Mouse (Mus musculus) liver, embryonic 15.5 days (tissue): ENCODE measurements around the gene 4921507P07Rik. TPM values are rescaled to one million over a fixed set of nuclear protein-coding genes. Genes with fewer than 3 reads are reported as not detected.

Experiments
- ATAC-seq: fragments of 200-750 bp; cut with Nextera tagmentation; 2 replicates; pipeline ENCODE4 v1.8.0; 2017; ENCODE audit warnings: moderate number of reproducible peaks, mild to moderate bottlenecking, moderate library complexity; ENCODE audit not compliant: insufficient read depth
- H3K27ac ChIP-seq: fragments of 300-500 bp; sonication (generic); replicated peaks from 2 replicates; pipeline ENCODE4 v1.5.1; 2015; ENCODE audit warnings: mild to moderate bottlenecking, inconsistent platforms
- H3K27me3 ChIP-seq: fragments of 300-500 bp; sonication (generic); 2 replicates; pipeline ENCODE4 v1.6.1; 2015; ENCODE audit warnings: mild to moderate bottlenecking, inconsistent platforms
- H3K36me3 ChIP-seq: fragments of 300-500 bp; sonication (generic); replicated peaks from 2 replicates; pipeline ENCODE4 v1.6.1; 2015; ENCODE audit warnings: moderate library complexity, mild to moderate bottlenecking, inconsistent platforms
- H3K4me1 ChIP-seq: fragments of 300-500 bp; sonication (generic); replicated peaks from 2 replicates; pipeline ENCODE4 v1.6.1; 2015; ENCODE audit warnings: inconsistent platforms
- H3K4me2 ChIP-seq: fragments of 300-500 bp; sonication (generic); 2 replicates; pipeline ENCODE4 v1.6.1; 2015; ENCODE audit warnings: moderate library complexity, mild to moderate bottlenecking, inconsistent platforms
- H3K4me3 ChIP-seq: fragments of 300-500 bp; sonication (generic); replicated peaks from 2 replicates; pipeline ENCODE4 v1.5.1; 2015; ENCODE audit warnings: mild to moderate bottlenecking, inconsistent platforms
- H3K9ac ChIP-seq: fragments of 300-500 bp; sonication (generic); 2 replicates; pipeline ENCODE4 v1.6.1; 2015; ENCODE audit warnings: moderate library complexity, mild to moderate bottlenecking, inconsistent platforms
- H3K9me3 ChIP-seq: fragments of 300-500 bp; sonication (generic); replicated peaks from 2 replicates; pipeline ENCODE4 v1.6.1; 2016; ENCODE audit warnings: inconsistent platforms
- WGBS: fragments of 180-500 bp; shearing (Covaris S2); methylation state at CpG from one replicate; pipeline ENCODE4 v1.1.7; 2015; ENCODE audit warnings: mixed read lengths; ENCODE audit not compliant: insufficient replicate concordance; 5-methylcytosine and 5-hydroxymethylcytosine counted together
- microRNA-seq: library from miRNA; unstranded; fragments of <30 nt; microRNA quantifications from one replicate; pipeline ENCODE4, GENCODE M21; 2016
- polyA plus RNA-seq: library from polyadenylated mRNA; unstranded; fragments of >200 nt; fragmentation: Nextera tagmentation; extraction: Ambion mirVana; gene quantifications from 2 replicates; pipeline ENCODE4 v1.2.1, GENCODE M21; 2015

Gene 4921507P07Rik
- polyA plus RNA-seq, 1 experiment from 2014 or later, result 0.14 TPM

GRCm38 (mm10) chr6:50531920-50532319 lies 64.5 kb downstream of the 4921507P07Rik start:
- WGBS, result 70% methylated on average over 8 of the region's 8 CpGs
- ATAC-seq, result no peak
- H3K36me3 ChIP-seq, result no peaks in the 10 kb centered on the region
- no peak overlapping the region for H3K4me2 ChIP-seq
- no peaks in the 10 kb centered on the region for H3K9me3 ChIP-seq
- H3K9ac ChIP-seq, result no peak overlapping the region
- no peaks in the 10 kb centered on the region for H3K4me1 ChIP-seq
- no peak overlapping the region for H3K4me3 ChIP-seq
- H3K27me3 ChIP-seq, result 0 out of 2 replicates have a peak, but pooled peaks cover 4% of the 10 kb centered on the region
- no peak overlapping the region for H3K27ac ChIP-seq

- Histone ChIP-seq H3K27ac (no peak overlapping the region), H3K4me2 (no peak overlapping the region), H3K9ac (no peak overlapping the region), H3K4me3 (no peak overlapping the region), H3K36me3 (no peaks in the 10 kb centered on the region), H3K4me1 (no peaks in the 10 kb centered on the region), H3K27me3 (0 out of 2 replicates have a peak, but pooled peaks cover 4% of the 10 kb centered on the region), H3K9me3 (no peaks in the 10 kb centered on the region)
- WGBS, result 52% methylated on average over 3 of the region's 3 CpGs
- ATAC-seq, result no peak
Measured at GRCm38 (mm10) chr6:50531003-50531402, 65.4 kb downstream of the 4921507P07Rik start.

- WGBS, result 74% methylated on average over 11 of the region's 11 CpGs
Measured at GRCm38 (mm10) chr6:50529194-50529593, 67.2 kb downstream of the 4921507P07Rik start.

GRCm38 (mm10) chr6:50527416-50527815 lies 69.0 kb downstream of the 4921507P07Rik start:
- Histone ChIP-seq H3K36me3 (no peaks in the 10 kb centered on the region), H3K27me3 (0 out of 2 replicates have a peak, but pooled peaks cover 4% of the 10 kb centered on the region), H3K27ac (no peak overlapping the region), H3K9ac (no peak overlapping the region), H3K9me3 (no peaks in the 10 kb centered on the region), H3K4me2 (no peak overlapping the region), H3K4me3 (no peak overlapping the region), H3K4me1 (no peaks in the 10 kb centered on the region)
- 64% methylated on average over 9 of the region's 9 CpGs for WGBS
- ATAC-seq, result no peak

More at GRCm38 (mm10) chr6:50529194-50529593, 67.2 kb downstream of the 4921507P07Rik start:
- Histone ChIP-seq H3K4me1 (no peaks in the 10 kb centered on the region), H3K9ac (no peak overlapping the region), H3K27ac (no peak overlapping the region), H3K9me3 (no peaks in the 10 kb centered on the region), H3K27me3 (0 out of 2 replicates have a peak, but pooled peaks cover 4% of the 10 kb centered on the region), H3K36me3 (no peaks in the 10 kb centered on the region), H3K4me2 (no peak overlapping the region), H3K4me3 (no peak overlapping the region)
- ATAC-seq, result no peak

GRCm38 (mm10) chr6:50526597-50527024 lies 69.8 kb downstream of the 4921507P07Rik start:
- Histone ChIP-seq H3K27me3 (0 out of 2 replicates have a peak, but pooled peaks cover 4% of the 10 kb centered on the region), H3K4me1 (no peaks in the 10 kb centered on the region), H3K9me3 (no peaks in the 10 kb centered on the region), H3K9ac (no peak overlapping the region), H3K4me3 (no peak overlapping the region), H3K27ac (no peak overlapping the region), H3K36me3 (no peaks in the 10 kb centered on the region), H3K4me2 (no peak overlapping the region)
- no peak for ATAC-seq
- 22% methylated on average over 7 of the region's 7 CpGs for whole genome bisulfite sequencing

GRCm38 (mm10) chr6:50525846-50526245 lies 70.6 kb downstream of the 4921507P07Rik start:
- Histone ChIP-seq H3K4me2 (no peak overlapping the region), H3K27ac (no peak overlapping the region), H3K4me1 (no peaks in the 10 kb centered on the region), H3K36me3 (no peaks in the 10 kb centered on the region), H3K9ac (no peak overlapping the region), H3K4me3 (no peak overlapping the region), H3K9me3 (no peaks in the 10 kb centered on the region), H3K27me3 (0 out of 2 replicates have a peak, but pooled peaks cover 4% of the 10 kb centered on the region)
- WGBS, result 86% methylated on average over 8 of the region's 8 CpGs
- no peak for ATAC-seq

- Histone ChIP-seq H3K36me3 (no peaks in the 10 kb centered on the region), H3K4me3 (no peak overlapping the region), H3K9me3 (no peaks in the 10 kb centered on the region), H3K27ac (no peak overlapping the region), H3K27me3 (0 out of 2 replicates have a peak, but pooled peaks cover 4% of the 10 kb centered on the region), H3K9ac (no peak overlapping the region), H3K4me1 (no peaks in the 10 kb centered on the region), H3K4me2 (no peak overlapping the region)
- ATAC-seq, result no peak
- WGBS, result 87% methylated on average over 10 of the region's 10 CpGs
Measured at GRCm38 (mm10) chr6:50524261-50524896, 72.1 kb downstream of the 4921507P07Rik start.

Small RNAs within 50 kb of the gene (microRNA-seq; reads per million reads assigned to microRNA genes)
- not detected for gene Mir6371

Other genes with a start within 250 kb of the 4921507P07Rik start
- 0.64 and 0.74 TPM in 2 replicates for gene Osbpl3, start 140.4 kb downstream of the 4921507P07Rik start, polyA plus RNA-seq
- 32.9 and 36.2 TPM in 2 replicates for gene Cycs, start 30.1 kb downstream of the 4921507P07Rik start, polyA plus RNA-seq
- gene Npvf, start 57.8 kb upstream of the 4921507P07Rik start, polyA plus RNA-seq, result not detected in 2 replicates